Mouse (Mus musculus): ENCODE data around the gene C1qbp.

Gene C1qbp

GRCm38 (mm10) chr11:70972586-70972985 is 10.2 kb downstream of the C1qbp start:
- DNase-seq, result no peak

GRCm38 (mm10) chr11:70970560-70971540 is 12.0 kb downstream of the C1qbp start:
- DNase-seq, result no peak

- DNase-seq, result peak; percentile 91
These were observed 12.8 kb downstream of the C1qbp start, which contains the start of the genes Nup88 and Rpain for GRCm38 (mm10) chr11:70969821-70970559. Nup88 (minus strand) TSS chr11:70969973. Rpain (plus strand) TSS chr11:70970213.

GRCm38 (mm10) chr11:70969271-70969794 is 13.5 kb downstream of the C1qbp start:
- no peak for DNase-seq

GRCm38 (mm10) chr11:70964222-70964907 is 18.5 kb downstream of the C1qbp start:
- no peak for DNase-seq

- DNase-seq, result no peak
These were observed 21.9 kb downstream of the C1qbp start for GRCm38 (mm10) chr11:70960786-70961554.

- DNase-seq, result no peak
These were observed 28.1 kb downstream of the C1qbp start for GRCm38 (mm10) chr11:70954711-70955110.

- no peak for DNase-seq
These were observed 37.6 kb downstream of the C1qbp start for GRCm38 (mm10) chr11:70944935-70945817.

GRCm38 (mm10) chr11:70943651-70944050 is 39.2 kb downstream of the C1qbp start:
- no peak for DNase-seq

GRCm38 (mm10) chr11:70942596-70942995 is 40.2 kb downstream of the C1qbp start:
- no peak for DNase-seq

- peak; percentile 8 for DNase-seq
These were observed 47.5 kb downstream of the C1qbp start for GRCm38 (mm10) chr11:70935316-70935715.

- no peak for DNase-seq
These were observed 51.4 kb downstream of the C1qbp start for GRCm38 (mm10) chr11:70931461-70931860.

All from thymus, postnatal 4 days (tissue).